Comparison of ENCODE assay signal across 29 mouse cellular contexts in genomic region chr7:50549572-50549971, GRCm38 (mm10). TPM values are rescaled to one million over a fixed set of nuclear protein-coding genes. Genes with fewer than 3 reads are reported as not detected.
DNase-seq lines count a peak whose midpoint lies in the region; ATAC-seq lines count a peak whose summit lies in the region.
"Had no signal": no experiment of that assay in that cellular context is flagged by ENCODE, and none has a peak within 500 bp of the region (broad histone marks: within the 10 kb centered on the region; RNA-seq: fewer than 3 reads in every experiment).

No protein-coding gene starts in this region.

- peak; percentile 68 for ATAC-seq in cerebellum, adult (ENCODE audit: insufficient number of reproducible peaks, low FRiP score, low TSS enrichment)
- ATAC-seq in megakaryocyte, adult 5-6 weeks (ENCODE audit: poor library complexity, severe bottlenecking): no peak
- ATAC-seq in midbrain, embryonic 16.5 days: no peak
- ATAC-seq in megakaryocyte-erythroid progenitor cell, adult 5-6 weeks (replicated peaks; ENCODE audit: low FRiP score, low TSS enrichment, poor library complexity, severe bottlenecking): no peak
- ATAC-seq: activated CD4-positive, CD25-positive, alpha-beta regulatory T cell, adult 4 months; intestine, postnatal 0 days; midbrain, embryonic 15.5 days had no signal

- DNase-seq in cerebellum, postnatal 4 days (ENCODE audit: low spot score in 2 of 2): no peak
- DNase-seq in cerebellum, postnatal 14 days: peak; percentile 8 to 20
- DNase-seq in natural killer cell, adult 2 months (ENCODE audit: low spot score in 2 of 2): no peak
- DNase-seq: adrenal gland, adult 8-10 months; heart, postnatal 10 days; kidney, postnatal 36 days; lung, embryonic 14.5 days; thymus, adult 18-20 months; thymus, postnatal 36 days had no signal

- no peak overlapping the region for H3K9ac ChIP-seq in midbrain, embryonic 16.5 days (ENCODE audit: low read depth, low read length)
- H3K9ac ChIP-seq: embryonic facial prominence, embryonic 12.5 days; heart, embryonic 12.5 days; kidney, embryonic 15.5 days; limb, embryonic 15.5 days; liver, embryonic 14.5 days; lung, embryonic 14.5 days; midbrain, embryonic 15.5 days had no signal

- peak overlapping the region; percentile 23 for H3K4me3 ChIP-seq in megakaryocyte, embryonic 14.5 days (replicated peaks)
- no peak overlapping the region for H3K4me3 ChIP-seq in midbrain, embryonic 16.5 days (ENCODE audit: low read depth, low read length)
- H3K4me3 ChIP-seq: embryonic facial prominence, embryonic 12.5 days; heart, embryonic 12.5 days; kidney, embryonic 15.5 days; limb, embryonic 15.5 days; midbrain, embryonic 15.5 days; myocyte had no signal

- H3K27ac ChIP-seq in midbrain, embryonic 16.5 days (ENCODE audit: low read length): no peak overlapping the region
- H3K27ac ChIP-seq: embryonic facial prominence, embryonic 12.5 days; kidney, embryonic 15.5 days; limb, embryonic 15.5 days; liver, embryonic 14.5 days; midbrain, embryonic 15.5 days had no signal

- 72% methylated on average over 3 of the region's 3 CpGs for WGBS in midbrain, embryonic 16.5 days

- H3K27me3 ChIP-seq in megakaryocyte, embryonic 14.5 days (replicated peaks): no peaks in the 10 kb centered on the region
- no peaks in the 10 kb centered on the region for H3K27me3 ChIP-seq in midbrain, embryonic 16.5 days (ENCODE audit: control insufficient read depth, insufficient read depth, low read depth, low read length)
- H3K27me3 ChIP-seq: embryonic facial prominence, embryonic 12.5 days; heart, embryonic 12.5 days; kidney, embryonic 15.5 days; limb, embryonic 15.5 days; midbrain, embryonic 15.5 days had no signal

- no peaks in the 10 kb centered on the region for H3K36me3 ChIP-seq in megakaryocyte, embryonic 14.5 days (replicated peaks; ENCODE audit: low read length)
- H3K36me3 ChIP-seq in midbrain, embryonic 16.5 days (ENCODE audit: control insufficient read depth, insufficient read depth, low read length): no peaks in the 10 kb centered on the region
- H3K36me3 ChIP-seq: embryonic facial prominence, embryonic 12.5 days; heart, embryonic 12.5 days; kidney, embryonic 15.5 days; limb, embryonic 15.5 days; midbrain, embryonic 15.5 days had no signal

- no peaks in the 10 kb centered on the region for H3K4me1 ChIP-seq in megakaryocyte, embryonic 14.5 days
- H3K4me1 ChIP-seq in midbrain, embryonic 16.5 days (ENCODE audit: control insufficient read depth, insufficient read depth, low read length): no peaks in the 10 kb centered on the region
- H3K4me1 ChIP-seq: embryonic facial prominence, embryonic 12.5 days; heart, embryonic 12.5 days; kidney, embryonic 15.5 days; limb, embryonic 15.5 days; midbrain, embryonic 15.5 days had no signal

- H3K9me3 ChIP-seq in megakaryocyte, embryonic 14.5 days: peaks cover 4% of the 10 kb centered on the region; the same call in 1 of the 2 replicates
- no peaks in the 10 kb centered on the region for H3K9me3 ChIP-seq in midbrain, embryonic 16.5 days (replicated peaks; ENCODE audit: control insufficient read depth, low read length, poor library complexity, severe bottlenecking)
- H3K9me3 ChIP-seq: embryonic facial prominence, embryonic 12.5 days; heart, embryonic 12.5 days; kidney, embryonic 15.5 days; limb, embryonic 15.5 days; midbrain, embryonic 15.5 days had no signal

- no peak overlapping the region for H3K4me2 ChIP-seq in midbrain, embryonic 16.5 days (ENCODE audit: low read length)
- H3K4me2 ChIP-seq: embryonic facial prominence, embryonic 12.5 days; heart, embryonic 12.5 days; kidney, embryonic 15.5 days; limb, embryonic 15.5 days; lung, embryonic 14.5 days; midbrain, embryonic 15.5 days had no signal

RNA-seq across cellular contexts. Expression of gene 4933405O20Rik, which starts 49.4 kb away (rescaled TPM):
- polyA plus RNA-seq in megakaryocyte, embryonic 14.5 days (2012; ENCODE audit: insufficient read depth, low replicate concordance): not detected in 2 replicates
- total RNA-seq in megakaryocyte, adult 5-6 weeks (2015): not detected in 2 replicates
- not detected in 2 replicates for total RNA-seq in megakaryocyte, adult 5-6 weeks (2017)
- polyA plus RNA-seq in midbrain, embryonic 16.5 days (2015; fragmentation: Nextera tagmentation; extraction: Ambion mirVana): not detected in 2 replicates
- total RNA-seq in megakaryocyte-erythroid progenitor cell, adult 5-6 weeks (2014; fragmentation: Nextera tagmentation): not detected in 2 replicates
- total RNA-seq in megakaryocyte-erythroid progenitor cell, adult 5-6 weeks (2017): not detected in 2 replicates
- total RNA-seq: adrenal gland, adult 8-10 months; gastrocnemius, adult 8-10 months; granulocyte monocyte progenitor cell, adult 5-6 weeks; heart, postnatal 10 days had no signal
- polyA plus RNA-seq: activated CD4-positive, CD25-positive, alpha-beta regulatory T cell, adult 4 months; embryonic facial prominence, embryonic 12.5 days; forebrain, embryonic 11.5 days; heart, embryonic 12.5 days; hindbrain, embryonic 11.5 days; intestine, postnatal 0 days; kidney, embryonic 15.5 days; limb, embryonic 15.5 days; liver, embryonic 14.5 days; lung, embryonic 14.5 days; midbrain, embryonic 15.5 days; myocyte; neural tube, embryonic 14.5 days; stomach, embryonic 16.5 days had no signal

Comparison
In these comparisons a context has a peak if more than half of its experiments do, and no peak if none do; other contexts are left out.
1. DNase-seq: peak in cerebellum, postnatal 14 days (2 of 2); none in cerebellum, postnatal 4 days (0 of 2) and natural killer cell, adult 2 months (0 of 2).